Mouse (Mus musculus) heart, embryonic 11.5 days (tissue): Measurements from ENCODE around the gene Neb. TPM values are rescaled to one million over a fixed set of nuclear protein-coding genes. Genes with fewer than 3 reads are reported as not detected.

Experiments
- microRNA-seq: library from miRNA; unstranded; fragments of <30 nt; microRNA quantifications from one replicate; pipeline ENCODE4, GENCODE M21; 2016; ENCODE audit warnings: borderline number of aligned reads
- polyA plus RNA-seq: library from polyadenylated mRNA; unstranded; fragments of >200 nt; fragmentation: Nextera tagmentation; extraction: Ambion mirVana; gene quantifications from 2 replicates; pipeline ENCODE4 v1.2.1, GENCODE M21; 2014

Neb gene
- polyA plus RNA-seq, 1 experiment from 2014 or later, result 3.2 TPM

Small RNA genes within 50 kb of the gene (microRNA-seq; reads per million reads assigned to microRNA genes)
- gene Gm22095, result not detected

Other genes starting within 250 kb of the Neb start
- gene Arl5a, start 46.4 kb upstream of the Neb start, polyA plus RNA-seq, result 74.4 and 95.6 TPM in 2 replicates